Mouse (Mus musculus) myocyte (in vitro differentiated cells): Measurements from ENCODE around the gene Slc35c1.

Experiments
- POLR2A ChIP-seq: IDR thresholded peaks from one replicate; pipeline ENCODE4 v1.6.1; 2011; ENCODE audit warnings: low read depth, mild to moderate bottlenecking, control low read depth, moderate library complexity; ENCODE audit not compliant: insufficient read length
- POLR2AphosphoS2 ChIP-seq: IDR thresholded peaks from one replicate; pipeline ENCODE4 v1.6.1; 2011; ENCODE audit warnings: low read depth, control low read depth; ENCODE audit not compliant: insufficient read length
- TCF12 ChIP-seq: IDR thresholded peaks from one replicate; pipeline ENCODE4 v1.6.1; 2011; ENCODE audit warnings: mild to moderate bottlenecking, control low read depth; ENCODE audit not compliant: poor library complexity, insufficient read depth, severe bottlenecking
- USF1 ChIP-seq: IDR thresholded peaks from one replicate; pipeline ENCODE4 v1.6.1; 2011; ENCODE audit warnings: low read depth, mild to moderate bottlenecking, control low read depth, moderate library complexity

GRCm38 (mm10) chr2:92442419-92443001 is 17.8 kb downstream of the Slc35c1 start:
- TF ChIP-seq POLR2A (no peak), TCF12 (no peak), POLR2AphosphoS2 (no peak), USF1 (no peak)
